Mouse (Mus musculus) heart, adult 11 months (tissue): ENCODE data around the gene Gorasp1.

Experiments used
- DNase-seq: peaks from one replicate; pipeline ENCODE4 v3.0.0; 2022

Gorasp1 gene

GRCm38 (mm10) chr9:119937005-119937773 is at the start of gene Gorasp1, which contains the start of gene Ttc21a:
Gene Gorasp1 (minus strand): TSS chr9:119937565.
Gene Ttc21a (plus strand): TSS chr9:119937606.
- peak; percentile 99 for DNase-seq

GRCm38 (mm10) chr9:119985881-119986574 is 48.7 kb upstream of the Gorasp1 start:
- peak; percentile 94 for DNase-seq

- peak; percentile 97 for DNase-seq
These were observed 47.2 kb upstream of the Gorasp1 start, which contains the start of gene Csrnp1 for GRCm38 (mm10) chr9:119984536-119985011. Gene Csrnp1 (minus strand): TSS chr9:119984658.

- peak; percentile 99 for DNase-seq
These were observed 46.5 kb upstream of the Gorasp1 start for GRCm38 (mm10) chr9:119983585-119984535.

- peak; percentile 98 for DNase-seq
These were observed 45.7 kb upstream of the Gorasp1 start for GRCm38 (mm10) chr9:119982956-119983551.

GRCm38 (mm10) chr9:119982241-119982811 is 45.0 kb upstream of the Gorasp1 start:
- peak; percentile 98 for DNase-seq

- DNase-seq: peak; percentile 100
These were observed 44.1 kb upstream of the Gorasp1 start for GRCm38 (mm10) chr9:119981183-119982179.

- DNase-seq: peak; percentile 96
These were observed 43.4 kb upstream of the Gorasp1 start for GRCm38 (mm10) chr9:119980770-119981182.

GRCm38 (mm10) chr9:119979749-119980148 is 42.4 kb upstream of the Gorasp1 start:
- peak; percentile 85 for DNase-seq

GRCm38 (mm10) chr9:119978811-119979441 is 41.6 kb upstream of the Gorasp1 start:
- DNase-seq: peak; percentile 93

GRCm38 (mm10) chr9:119978151-119978810 is 40.9 kb upstream of the Gorasp1 start:
- peak; percentile 96 for DNase-seq

GRCm38 (mm10) chr9:119977557-119978060 is 40.2 kb upstream of the Gorasp1 start:
- DNase-seq: no peak

GRCm38 (mm10) chr9:119976704-119977556 is 39.6 kb upstream of the Gorasp1 start:
- peak; percentile 91 for DNase-seq

GRCm38 (mm10) chr9:119975286-119975685 is 37.9 kb upstream of the Gorasp1 start:
- DNase-seq: no peak

GRCm38 (mm10) chr9:119974609-119975008 is 37.2 kb upstream of the Gorasp1 start:
- no peak for DNase-seq

GRCm38 (mm10) chr9:119973869-119974520 is 36.6 kb upstream of the Gorasp1 start:
- peak; percentile 90 for DNase-seq

- DNase-seq: peak; percentile 90
These were observed 35.9 kb upstream of the Gorasp1 start for GRCm38 (mm10) chr9:119973281-119973680.

- DNase-seq: peak; percentile 98
These were observed 35.2 kb upstream of the Gorasp1 start for GRCm38 (mm10) chr9:119972582-119972981.
